Mouse (Mus musculus) layer of hippocampus, adult 9-11 months (tissue): ENCODE measurements at regions not wholly inside any gene's neighbourhood (a gene's known extent, or its start where the extent isn't known, plus 50 kb on each side); places are given as distances from the start of the nearest gene placed in this dataset.

Source experiments
- DNase-seq: peaks from one replicate; pipeline ENCODE4 v3.0.0; 2022

- DNase-seq = peak; percentile 2
These were observed 608.7 kb upstream of the Cypt1 start for GRCm38 (mm10) chrX:15913795-15914500.
